Mouse (Mus musculus) midbrain, embryonic 16.5 days (tissue): ENCODE measurements around the gene Gm10073. TPM values are rescaled to one million over a fixed set of nuclear protein-coding genes. Genes with fewer than 3 reads are reported as not detected.
"Not testable (repeated sequence)": the region's sequence is repeated elsewhere in the genome, so short reads cannot be mapped to it uniquely, and the experiment has no call there.

Experiments used
- ATAC-seq: fragments of 200-750 bp; cut with Nextera tagmentation; 2 replicates; pipeline ENCODE4 v1.8.0; 2017; ENCODE audit warnings: moderate TSS enrichment
- H3K27ac ChIP-seq: fragments of 300-500 bp; sonication (generic); 2 replicates; pipeline ENCODE4 v1.5.1; 2014; ENCODE audit warnings: mild to moderate bottlenecking, low read length, mixed read lengths
- H3K27me3 ChIP-seq: fragments of 300-500 bp; sonication (generic); 2 replicates; pipeline ENCODE4 v1.6.1; 2014; ENCODE audit warnings: low read depth, low read length, mixed read lengths; ENCODE audit not compliant: control insufficient read depth, insufficient read depth
- H3K36me3 ChIP-seq: fragments of 300-500 bp; sonication (generic); 2 replicates; pipeline ENCODE4 v1.6.1; 2014; ENCODE audit warnings: mild to moderate bottlenecking, low read length, moderate library complexity, mixed read lengths; ENCODE audit not compliant: control insufficient read depth, insufficient read depth
- H3K4me1 ChIP-seq: fragments of 300-500 bp; sonication (generic); 2 replicates; pipeline ENCODE4 v1.6.1; 2014; ENCODE audit warnings: mild to moderate bottlenecking, low read length, mixed read lengths; ENCODE audit not compliant: control insufficient read depth, insufficient read depth
- H3K4me2 ChIP-seq: fragments of 300-500 bp; sonication (generic); 2 replicates; pipeline ENCODE4 v1.6.1; 2014; ENCODE audit warnings: mild to moderate bottlenecking, low read length, mixed read lengths
- H3K4me3 ChIP-seq: fragments of 300-500 bp; sonication (generic); 2 replicates; pipeline ENCODE4 v1.5.1; 2014; ENCODE audit warnings: low read depth, mild to moderate bottlenecking, low read length, moderate library complexity, mixed read lengths
- H3K9ac ChIP-seq: fragments of 300-500 bp; sonication (generic); 2 replicates; pipeline ENCODE4 v1.6.1; 2014; ENCODE audit warnings: low read depth, low read length, mixed read lengths
- H3K9me3 ChIP-seq: fragments of 300-500 bp; sonication (generic); replicated peaks from 2 replicates; pipeline ENCODE4 v1.6.1; 2014; ENCODE audit warnings: mild to moderate bottlenecking, low read length, mixed read lengths; ENCODE audit not compliant: control insufficient read depth, poor library complexity, severe bottlenecking
- WGBS: fragments of 180-500 bp; shearing (Covaris S2); extraction: QIAGEN DNeasy Blood & Tissue Kit; methylation state at CpG from one replicate; pipeline ENCODE4 v1.1.7; 2014; 5-methylcytosine and 5-hydroxymethylcytosine counted together
- polyA plus RNA-seq: library from polyadenylated mRNA; unstranded; fragments of >200 nt; fragmentation: Nextera tagmentation; extraction: Ambion mirVana; gene quantifications from 2 replicates; pipeline ENCODE4 v1.2.1, GENCODE M21; 2015

Gm10073 gene
- polyA plus RNA-seq = 5.9 and 6.8 TPM in 2 replicates

DNA sequence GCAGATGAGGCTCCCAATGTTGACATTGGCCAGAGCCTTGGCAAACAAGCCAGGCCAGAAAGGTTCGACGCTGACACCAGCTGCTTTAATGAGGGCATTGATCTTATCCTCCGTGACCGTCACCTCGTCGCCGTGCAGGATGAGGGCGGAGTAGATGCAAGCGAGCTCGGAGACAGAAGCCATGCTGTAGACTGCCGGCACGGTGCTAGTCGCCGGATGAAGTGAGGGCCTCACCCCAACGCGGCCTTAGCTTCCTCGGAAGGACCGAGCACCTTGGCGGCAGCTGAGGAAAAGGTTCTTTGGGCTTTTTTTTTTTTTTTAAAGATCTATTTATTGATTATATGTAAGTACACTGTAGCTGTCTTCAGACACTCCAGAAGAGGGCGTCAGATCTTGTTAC is at the start of gene Gm10073:
TSS of gene Gm10073 (minus strand) at position 294 of the 400 bp plus-strand sequence.
- not testable (repeated sequence) for H3K9ac ChIP-seq, ATAC-seq, H3K4me2 ChIP-seq, H3K9me3 ChIP-seq, H3K27ac ChIP-seq, H3K4me3 ChIP-seq, H3K4me1 ChIP-seq, H3K27me3 ChIP-seq, H3K36me3 ChIP-seq
- WGBS = 45% methylated on average over 20 of the region's 20 CpGs

DNA sequence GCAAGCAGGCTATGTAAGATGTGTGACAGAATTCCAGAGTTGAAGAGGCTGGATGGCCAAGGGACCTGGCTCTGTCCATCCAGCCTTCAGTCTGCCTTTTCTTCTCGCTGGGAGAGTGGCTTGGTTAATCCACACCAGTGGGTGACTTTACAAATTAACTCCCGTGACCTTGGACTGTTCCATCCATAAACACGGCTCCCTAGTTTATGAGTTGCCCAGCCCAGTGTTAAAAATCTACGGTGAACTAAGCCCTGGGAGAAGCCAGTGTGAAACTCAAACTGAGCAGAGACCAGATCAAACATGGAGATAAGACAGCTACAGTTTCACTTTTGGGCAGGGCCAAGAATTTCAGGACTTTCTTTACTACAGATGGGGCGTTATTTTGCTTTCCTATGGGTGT is 49.8 kb upstream of the Gm10073 start:
- ATAC-seq = no peak
- Histone ChIP-seq H3K27ac (no peak overlapping the region), H3K36me3 (no peaks in the 10 kb centered on the region), H3K4me2 (no peak overlapping the region), H3K4me1 (no peaks in the 10 kb centered on the region), H3K27me3 (no peaks in the 10 kb centered on the region), H3K9ac (no peak overlapping the region), H3K4me3 (no peak overlapping the region), H3K9me3 (no peaks in the 10 kb centered on the region; the same call in 1 of the 2 replicates)
- 75% methylated on average over 5 of the region's 5 CpGs for WGBS

- Histone ChIP-seq H3K27me3 (no peaks in the 10 kb centered on the region), H3K27ac (no peak overlapping the region), H3K9me3 (no peaks in the 10 kb centered on the region; the same call in 1 of the 2 replicates), H3K4me1 (no peaks in the 10 kb centered on the region), H3K9ac (no peak overlapping the region), H3K4me3 (no peak overlapping the region), H3K36me3 (no peaks in the 10 kb centered on the region), H3K4me2 (no peak overlapping the region)
- WGBS = 86% methylated on average over 2 of the region's 2 CpGs
- ATAC-seq = no peak
These were observed 47.2 kb upstream of the Gm10073 start for GRCm38 (mm10) chr8:106620488-106620887.

GRCm38 (mm10) chr8:106619549-106620245 is 46.4 kb upstream of the Gm10073 start:
- Histone ChIP-seq H3K9ac (no peak overlapping the region), H3K4me2 (no peak overlapping the region), H3K36me3 (no peaks in the 10 kb centered on the region), H3K4me1 (no peaks in the 10 kb centered on the region), H3K27me3 (no peaks in the 10 kb centered on the region), H3K4me3 (no peak overlapping the region), H3K9me3 (no peaks in the 10 kb centered on the region; the same call in 1 of the 2 replicates), H3K27ac (no peak overlapping the region)
- whole genome bisulfite sequencing = 49% methylated on average over 8 of the region's 9 CpGs
- no peak for ATAC-seq

GRCm38 (mm10) chr8:106618324-106618723 is 45.1 kb upstream of the Gm10073 start:
- H3K4me2 ChIP-seq = no peak overlapping the region
- no peaks in the 10 kb centered on the region for H3K4me1 ChIP-seq
- H3K4me3 ChIP-seq = no peak overlapping the region
- H3K36me3 ChIP-seq = no peaks in the 10 kb centered on the region
- no peak overlapping the region for H3K27ac ChIP-seq
- H3K9ac ChIP-seq = no peak overlapping the region
- WGBS = 54% methylated on average over 6 of the region's 6 CpGs
- no peaks in the 10 kb centered on the region for H3K27me3 ChIP-seq
- ATAC-seq = no peak
- no peaks in the 10 kb centered on the region for H3K9me3 ChIP-seq

GRCm38 (mm10) chr8:106617865-106618264 is 44.6 kb upstream of the Gm10073 start:
- ATAC-seq = no peak
- no peak overlapping the region for H3K4me3 ChIP-seq
- no peaks in the 10 kb centered on the region for H3K4me1 ChIP-seq
- H3K9me3 ChIP-seq = no peaks in the 10 kb centered on the region
- H3K27me3 ChIP-seq = no peaks in the 10 kb centered on the region
- H3K36me3 ChIP-seq = no peaks in the 10 kb centered on the region
- no peak overlapping the region for H3K4me2 ChIP-seq
- H3K27ac ChIP-seq = no peak overlapping the region
- 79% methylated on average over 6 of the region's 6 CpGs for WGBS
- no peak overlapping the region for H3K9ac ChIP-seq

GRCm38 (mm10) chr8:106617196-106617595 is 43.9 kb upstream of the Gm10073 start:
- H3K4me3 ChIP-seq = no peak overlapping the region
- no peaks in the 10 kb centered on the region for H3K27me3 ChIP-seq
- H3K36me3 ChIP-seq = no peaks in the 10 kb centered on the region
- H3K9ac ChIP-seq = no peak overlapping the region
- no peak overlapping the region for H3K27ac ChIP-seq
- H3K4me1 ChIP-seq = no peaks in the 10 kb centered on the region
- no peak for ATAC-seq
- 16% methylated on average over 6 of the region's 6 CpGs for WGBS
- H3K9me3 ChIP-seq = no peaks in the 10 kb centered on the region
- H3K4me2 ChIP-seq = no peak overlapping the region

DNA sequence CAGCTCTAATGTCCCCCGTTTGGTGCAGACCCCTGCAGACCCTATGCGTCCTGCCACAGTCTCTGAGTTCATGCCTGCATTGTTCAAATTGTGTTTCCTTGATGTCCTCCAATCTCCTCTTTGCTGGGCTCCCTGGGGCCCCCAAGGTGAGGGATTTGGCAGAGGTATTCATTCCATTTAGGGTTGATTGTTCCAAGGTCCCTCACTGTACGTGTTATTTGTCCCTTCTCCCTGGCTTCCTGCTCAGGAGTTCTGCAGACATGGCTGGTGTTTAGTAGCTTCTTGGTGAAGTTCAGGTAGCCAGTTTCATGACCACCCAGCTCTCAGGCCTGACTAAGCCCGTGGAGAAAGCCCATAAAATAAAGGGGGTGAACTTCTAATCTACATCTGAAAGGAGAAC is 43.4 kb upstream of the Gm10073 start:
- no peak for ATAC-seq
- Histone ChIP-seq H3K4me1 (no peaks in the 10 kb centered on the region), H3K9ac (no peak overlapping the region), H3K4me2 (no peak overlapping the region), H3K27me3 (no peaks in the 10 kb centered on the region), H3K36me3 (no peaks in the 10 kb centered on the region), H3K9me3 (no peaks in the 10 kb centered on the region), H3K27ac (no peak overlapping the region), H3K4me3 (no peak overlapping the region)
- 40% methylated on average over 4 of the region's 4 CpGs for WGBS

GRCm38 (mm10) chr8:106615661-106616299 is 42.5 kb upstream of the Gm10073 start:
- H3K36me3 ChIP-seq = no peaks in the 10 kb centered on the region
- no peaks in the 10 kb centered on the region for H3K27me3 ChIP-seq
- WGBS = 84% methylated on average over 10 of the region's 10 CpGs
- no peak overlapping the region for H3K27ac ChIP-seq
- H3K4me2 ChIP-seq = no peak overlapping the region
- H3K9ac ChIP-seq = no peak overlapping the region
- ATAC-seq = no peak
- H3K9me3 ChIP-seq = no peaks in the 10 kb centered on the region
- H3K4me3 ChIP-seq = no peak overlapping the region
- no peaks in the 10 kb centered on the region for H3K4me1 ChIP-seq
